Mouse (Mus musculus): Measurements from ENCODE around the gene Kxd1. TPM values are rescaled to one million over a fixed set of nuclear protein-coding genes. Genes with fewer than 3 reads are reported as not detected.

Kxd1 gene
- total RNA-seq (2021) = 10 to 100 TPM; 39.5 to 40.3 TPM
- long read RNA-seq, experiment 1, transcript Kxd1-201 (5 exons, 1,216 nt) = major isoform, 19 of 29 reads
- long read RNA-seq, experiment 1, partial matches to known transcripts = 3 of 29 reads
- long read RNA-seq, experiment 1, other reads (novel, unspliced or antisense) = 7 of 29 reads
- long read RNA-seq, experiment 2, transcript Kxd1-201 (5 exons, 1,216 nt) = major isoform, 31 of 54 reads
- long read RNA-seq, experiment 2, partial matches to known transcripts = 2 of 54 reads
- long read RNA-seq, experiment 2, other reads (novel, unspliced or antisense) = 21 of 54 reads

- peak; percentile 99 to 100 for DNase-seq (ENCODE audit: low spot score in 2 of 2)
Measured at GRCm38 (mm10) chr8:70527512-70528181, at the start of gene Kxd1, which contains the start of gene Fkbp8. Gene Kxd1 (minus strand): TSS chr8:70527956. Gene Fkbp8 (plus strand): TSS chr8:70527724.

GRCm38 (mm10) chr8:70577207-70577606 lies 49.5 kb upstream of the Kxd1 start:
- no peak for DNase-seq (ENCODE audit: low spot score in 2 of 2)

GRCm38 (mm10) chr8:70574915-70575314 lies 47.2 kb upstream of the Kxd1 start:
- no peak for DNase-seq (ENCODE audit: low spot score in 2 of 2)

GRCm38 (mm10) chr8:70574302-70574701 lies 46.5 kb upstream of the Kxd1 start:
- no peak for DNase-seq (ENCODE audit: low spot score in 2 of 2)

- no peak for DNase-seq (ENCODE audit: low spot score in 2 of 2)
Measured at GRCm38 (mm10) chr8:70570990-70571389, 43.2 kb upstream of the Kxd1 start.

GRCm38 (mm10) chr8:70570360-70570759 lies 42.6 kb upstream of the Kxd1 start:
- DNase-seq (ENCODE audit: low spot score in 2 of 2) = no peak

- no peak for DNase-seq (ENCODE audit: low spot score in 2 of 2)
Measured at GRCm38 (mm10) chr8:70565561-70565960, 37.8 kb upstream of the Kxd1 start.

- DNase-seq (ENCODE audit: low spot score in 2 of 2) = no peak
Measured at GRCm38 (mm10) chr8:70564696-70565235, 37.0 kb upstream of the Kxd1 start.

- no peak for DNase-seq (ENCODE audit: low spot score in 2 of 2)
Measured at GRCm38 (mm10) chr8:70563763-70564387, 36.1 kb upstream of the Kxd1 start.

GRCm38 (mm10) chr8:70562802-70563201 lies 35.0 kb upstream of the Kxd1 start:
- no peak for DNase-seq (ENCODE audit: low spot score in 2 of 2)

GRCm38 (mm10) chr8:70561809-70562535 lies 34.2 kb upstream of the Kxd1 start:
- no peak for DNase-seq (ENCODE audit: low spot score in 2 of 2)

GRCm38 (mm10) chr8:70561357-70561756 lies 33.6 kb upstream of the Kxd1 start:
- no peak for DNase-seq (ENCODE audit: low spot score in 2 of 2)

GRCm38 (mm10) chr8:70560564-70560963 lies 32.8 kb upstream of the Kxd1 start:
- no peak for DNase-seq (ENCODE audit: low spot score in 2 of 2)

GRCm38 (mm10) chr8:70560096-70560495 lies 32.3 kb upstream of the Kxd1 start:
- peak in 1 of 2 experiments; percentile 60 for DNase-seq (ENCODE audit: low spot score in 2 of 2)

- no peak for DNase-seq (ENCODE audit: low spot score in 2 of 2)
Measured at GRCm38 (mm10) chr8:70558983-70559382, 31.2 kb upstream of the Kxd1 start.

- DNase-seq (ENCODE audit: low spot score in 2 of 2) = no peak
Measured at GRCm38 (mm10) chr8:70558334-70558733, 30.6 kb upstream of the Kxd1 start.

- no peak for DNase-seq (ENCODE audit: low spot score in 2 of 2)
Measured at GRCm38 (mm10) chr8:70555079-70555747, 27.5 kb upstream of the Kxd1 start.

- DNase-seq (ENCODE audit: low spot score in 2 of 2) = no peak
Measured at GRCm38 (mm10) chr8:70553740-70554139, 26.0 kb upstream of the Kxd1 start.

- no peak for DNase-seq (ENCODE audit: low spot score in 2 of 2)
Measured at GRCm38 (mm10) chr8:70552836-70553235, 25.1 kb upstream of the Kxd1 start.

- DNase-seq (ENCODE audit: low spot score in 2 of 2) = no peak
Measured at GRCm38 (mm10) chr8:70551558-70552161, 23.9 kb upstream of the Kxd1 start.

Data from layer of hippocampus, postnatal 14 days (tissue).